In genomic region chr10:64089680-64090460, GRCm38 (mm10) we compare ENCODE assay signal across 8 mouse cellular contexts. TPM values are rescaled to one million over a fixed set of nuclear protein-coding genes. Genes with fewer than 3 reads are reported as not detected.
DNase-seq lines count a peak whose midpoint lies in the region; ATAC-seq and TF ChIP-seq lines count a peak whose summit lies in the region.

Gene Lrrtm3, minus strand, starts transcription at chr10:64090277.

- peak; percentile 87 for DNase-seq in lung, embryonic 14.5 days
- no peak for DNase-seq in lung, adult 2 months
- DNase-seq in heart, postnatal 10 days, result peak; percentile 56 to 66
- DNase-seq in layer of hippocampus, adult 11-12 months (ENCODE audit: low spot score), result peak; percentile 84
- DNase-seq in liver, embryonic 13.5 days, result no peak
- DNase-seq in B cell, adult 2 months, result no peak

- no peak within 1 kb of the TSS for H3K27ac ChIP-seq in lung, embryonic 14.5 days (ENCODE audit: low read depth)
- no peak within 1 kb of the TSS for H3K27ac ChIP-seq in embryonic fibroblast, embryonic 13.5 days (ENCODE audit: insufficient read depth, low read length)
- H3K27ac ChIP-seq in liver, embryonic 13.5 days, result no peak within 1 kb of the TSS
- peak within 1 kb of the TSS; percentile 77 for H3K27ac ChIP-seq in olfactory bulb, adult 2 months (ENCODE audit: insufficient read depth, low read depth, low read length)

- ATAC-seq in lung, embryonic 14.5 days (ENCODE audit: insufficient read depth), result peak; percentile 90
- 0 out of 2 replicates have a peak, but pooled peaks have one; percentile 18 for ATAC-seq in liver, embryonic 13.5 days (ENCODE audit: low read depth)

- TF ChIP-seq CTCF in lung, embryonic 14.5 days (IDR thresholded peaks at IDR 0.05; ENCODE audit: low read depth), result peak; percentile 78
- no peak for TF ChIP-seq CTCF in lung, adult 2 months (IDR thresholded peaks at IDR 0.05; ENCODE audit: insufficient read depth, low read length)
- peak; percentile 26; the same call in 1 of the 2 replicates for TF ChIP-seq CTCF in embryonic fibroblast, embryonic 13.5 days (IDR thresholded peaks at IDR 0.05; ENCODE audit: borderline replicate concordance, insufficient read depth, low read length)
- no peak for TF ChIP-seq CTCF in olfactory bulb, adult 2 months (IDR thresholded peaks at IDR 0.05; ENCODE audit: insufficient read depth, low read depth, low read length)

- H3K9me3 ChIP-seq in lung, embryonic 14.5 days (ENCODE audit: low read depth, low read length), result no peaks in the 10 kb centered on the region
- H3K9me3 ChIP-seq in liver, embryonic 13.5 days (replicated peaks), result no peaks in the 10 kb centered on the region

- peak within 1 kb of the TSS; percentile 24 for H3K4me3 ChIP-seq in lung, embryonic 14.5 days (ENCODE audit: low read depth, low read length)
- no peak within 1 kb of the TSS for H3K4me3 ChIP-seq in lung, adult 2 months (replicated peaks; ENCODE audit: extremely low read depth, low read depth, low read length)
- H3K4me3 ChIP-seq in embryonic fibroblast, embryonic 13.5 days (ENCODE audit: insufficient read depth, low read length), result peak within 1 kb of the TSS; percentile 30; the same call in 1 of the 2 replicates
- H3K4me3 ChIP-seq in liver, embryonic 13.5 days (replicated peaks), result 0 out of 2 replicates have a peak within 1 kb of the TSS, but pooled peaks have one; percentile 8
- H3K4me3 ChIP-seq in olfactory bulb, adult 2 months (ENCODE audit: insufficient read depth, low read depth, low read length), result peak within 1 kb of the TSS; percentile 70

- H3K36me3 ChIP-seq in lung, embryonic 14.5 days (ENCODE audit: insufficient read depth), result no peaks in the 10 kb centered on the region
- H3K36me3 ChIP-seq in liver, embryonic 13.5 days, result no peaks in the 10 kb centered on the region

- peaks cover 15% of the 10 kb centered on the region for H3K27me3 ChIP-seq in lung, embryonic 14.5 days (ENCODE audit: insufficient read depth, low read length)
- H3K27me3 ChIP-seq in liver, embryonic 13.5 days, result peaks cover 22% of the 10 kb centered on the region

- H3K4me2 ChIP-seq in lung, embryonic 14.5 days, result peak within 1 kb of the TSS; percentile 63
- peak within 1 kb of the TSS; percentile 40 for H3K4me2 ChIP-seq in liver, embryonic 13.5 days

- peak within 1 kb of the TSS; percentile 29; the same call in 1 of the 2 replicates for H3K9ac ChIP-seq in lung, embryonic 14.5 days
- H3K9ac ChIP-seq in liver, embryonic 13.5 days, result no peak within 1 kb of the TSS

- intact Hi-C loops in heart, postnatal 10 days (cut with DNase I), result loop anchor here (5.0 kb wide), 1 partner anchor 182 kb away; no protein-coding TSS in a partner anchor

- H3K4me1 ChIP-seq in lung, embryonic 14.5 days (ENCODE audit: insufficient read depth), result no peaks in the 10 kb centered on the region
- H3K4me1 ChIP-seq in lung, adult 2 months (ENCODE audit: control insufficient read depth, insufficient read depth, low read length), result 0 out of 2 replicates have a peak, but pooled peaks cover 3% of the 10 kb centered on the region
- H3K4me1 ChIP-seq in embryonic fibroblast, embryonic 13.5 days (ENCODE audit: control insufficient read depth, insufficient read depth, low read length), result peaks cover 3% of the 10 kb centered on the region; the same call in 1 of the 2 replicates
- H3K4me1 ChIP-seq in liver, embryonic 13.5 days (replicated peaks), result no peaks in the 10 kb centered on the region
- no peaks in the 10 kb centered on the region for H3K4me1 ChIP-seq in olfactory bulb, adult 2 months (ENCODE audit: control insufficient read depth, insufficient read depth, low read length)

- TF ChIP-seq POLR2A in lung, adult 2 months (IDR thresholded peaks at IDR 0.05; ENCODE audit: borderline replicate concordance, extremely low read depth, low read depth, low read length), result no peak
- TF ChIP-seq POLR2A in embryonic fibroblast, embryonic 13.5 days (IDR thresholded peaks at IDR 0.05; ENCODE audit: low read depth, low read length), result no peak
- no peak for TF ChIP-seq POLR2A in olfactory bulb, adult 2 months (IDR thresholded peaks at IDR 0.05; ENCODE audit: insufficient read depth, low read depth, low read length)

- 2% methylated on average over 22 of the region's 22 CpGs for WGBS in lung, embryonic 14.5 days
- 7% methylated on average over 22 of the region's 22 CpGs for WGBS in lung, adult 2 months
- WGBS in liver, embryonic 13.5 days (ENCODE audit: insufficient replicate concordance), result 5% methylated on average over 22 of the region's 22 CpGs
- 7% methylated on average over 22 of the region's 22 CpGs for WGBS in olfactory bulb, adult 2 months

RNA-seq across cellular contexts. Expression of gene Lrrtm3, which starts in this region (rescaled TPM):
- 2.6 and 3.3 TPM in 2 replicates for polyA plus RNA-seq in lung, embryonic 14.5 days (2014; fragmentation: Nextera tagmentation; extraction: Ambion mirVana)
- 0.11 and 0.24 TPM in 2 replicates for polyA plus RNA-seq in lung, adult 2 months (2012; rRNA removed)
- polyA plus RNA-seq in embryonic fibroblast, embryonic 13.5 days (2011; ENCODE audit: insufficient read length, low read depth, missing spikeins), result 2.0 and 7.6 TPM in 2 replicates
- total RNA-seq in heart, postnatal 10 days (2021), result under 1 TPM; 0.19 to 0.52 TPM
- 0.05 and 0.10 TPM in 2 replicates for polyA plus RNA-seq in liver, embryonic 13.5 days (2015; fragmentation: Nextera tagmentation; extraction: Ambion mirVana)
- polyA plus RNA-seq in olfactory bulb, adult 2 months (2012; ENCODE audit: insufficient read depth, insufficient read length, low replicate concordance, missing spikeins), result not detected in 2 replicates

Comparison
In these comparisons a context has a peak if more than half of its experiments do, and no peak if none do; other contexts are left out.
1. DNase-seq: peak in lung, embryonic 14.5 days (single experiment) and layer of hippocampus, adult 11-12 months (single experiment); none in lung, adult 2 months (single experiment), liver, embryonic 13.5 days (single experiment) and B cell, adult 2 months (0 of 2).
2. CTCF ChIP-seq: peak in lung, embryonic 14.5 days (single experiment) and embryonic fibroblast, embryonic 13.5 days (single experiment); none in lung, adult 2 months (single experiment) and olfactory bulb, adult 2 months (single experiment).
3. Peak in DNase-seq in heart, postnatal 10 days; RNA of the gene not detected or under 1 TPM.
4. Peak in ATAC-seq, H3K4me3 ChIP-seq and H3K4me2 ChIP-seq in liver, embryonic 13.5 days; RNA of the gene not detected or under 1 TPM.